Mouse (Mus musculus): ENCODE results near the gene Taar8a. TPM values are rescaled to one million over a fixed set of nuclear protein-coding genes. Genes with fewer than 3 reads are reported as not detected.
"Not testable (repeated sequence)": the region's sequence is repeated elsewhere in the genome, so short reads cannot be mapped to it uniquely, and the experiment has no call there.

Taar8a gene
- total RNA-seq (2021), result not detected

GRCm38 (mm10) chr10:24076200-24076599 lies at the start of gene Taar8a:
Gene Taar8a, plus strand, starts transcription at chr10:24076500.
- not testable (repeated sequence) for DNase-seq (ENCODE audit: extremely low spot score in 1 of 2, low spot score in 1 of 2)

GRCm38 (mm10) chr10:24026922-24027321 lies 49.4 kb upstream of the Taar8a start, which contains the start of gene Taar7d:
Gene Taar7d, plus strand, starts transcription at chr10:24027222.
- no peak for DNase-seq (ENCODE audit: extremely low spot score in 1 of 2, low spot score in 1 of 2)

GRCm38 (mm10) chr10:24031347-24031746 lies 45.0 kb upstream of the Taar8a start:
- no peak for DNase-seq (ENCODE audit: extremely low spot score in 1 of 2, low spot score in 1 of 2)

- no peak for DNase-seq (ENCODE audit: extremely low spot score in 1 of 2, low spot score in 1 of 2)
Observed at GRCm38 (mm10) chr10:24037314-24037713, 39.0 kb upstream of the Taar8a start, which contains the start of gene Taar7e. Gene Taar7e, plus strand, starts transcription at chr10:24037614.

GRCm38 (mm10) chr10:24040120-24040869 lies 36.0 kb upstream of the Taar8a start:
- no peak for DNase-seq (ENCODE audit: extremely low spot score in 1 of 2, low spot score in 1 of 2)

- no peak for DNase-seq (ENCODE audit: extremely low spot score in 1 of 2, low spot score in 1 of 2)
Observed at GRCm38 (mm10) chr10:24049210-24049609, 27.1 kb upstream of the Taar8a start, which contains the start of gene Taar7f. Gene Taar7f, plus strand, starts transcription at chr10:24049510.

DNA sequence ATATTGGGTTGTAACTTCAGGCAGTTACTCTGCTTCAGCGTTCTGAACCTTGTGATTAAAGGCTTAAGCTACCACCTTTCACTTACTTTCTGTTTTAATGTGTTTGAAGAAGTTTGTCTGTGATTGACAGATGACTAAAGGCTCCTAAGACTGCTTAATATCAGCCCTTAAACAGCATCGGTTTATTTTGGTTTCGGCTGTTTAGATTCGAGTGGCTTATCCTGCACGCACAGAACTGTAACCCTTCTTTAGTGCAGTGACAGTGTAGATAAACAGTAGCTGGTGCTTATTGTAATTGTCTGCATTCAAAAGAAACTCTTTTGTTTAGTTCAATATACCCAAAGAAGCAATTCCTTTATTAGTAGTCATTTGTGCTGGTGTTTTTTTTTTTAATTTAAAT lies 24.3 kb upstream of the Taar8a start:
- no peak for DNase-seq (ENCODE audit: extremely low spot score in 1 of 2, low spot score in 1 of 2)

DNA sequence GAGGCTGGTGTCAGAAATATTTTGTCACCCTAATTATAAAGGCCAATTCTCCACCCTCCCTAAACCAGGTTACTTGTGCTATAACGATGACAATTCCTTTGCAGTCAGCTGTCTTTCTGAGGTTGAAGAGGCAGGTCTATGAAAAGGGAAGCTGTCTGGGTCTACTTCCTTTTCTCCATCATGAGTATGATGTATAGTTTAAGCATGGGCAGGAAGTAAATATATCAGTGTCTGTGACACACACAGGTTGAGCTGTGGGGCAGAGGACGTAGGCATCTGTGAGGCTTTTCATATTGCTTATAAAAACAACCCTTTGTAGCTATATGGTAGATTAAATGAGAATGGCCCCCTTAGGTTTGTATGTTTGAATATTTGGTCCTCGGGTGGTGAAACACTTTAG lies 17.3 kb upstream of the Taar8a start:
- DNase-seq (ENCODE audit: extremely low spot score in 1 of 2, low spot score in 1 of 2), result no peak

- not testable (repeated sequence) for DNase-seq (ENCODE audit: extremely low spot score in 1 of 2, low spot score in 1 of 2)
Observed at GRCm38 (mm10) chr10:24074751-24075150, 1.5 kb upstream of the Taar8a start.

- peak; percentile 8 to 44 for DNase-seq (ENCODE audit: extremely low spot score in 1 of 2, low spot score in 1 of 2)
Observed at GRCm38 (mm10) chr10:24080166-24080565, 3.9 kb downstream of the Taar8a start.

DNA sequence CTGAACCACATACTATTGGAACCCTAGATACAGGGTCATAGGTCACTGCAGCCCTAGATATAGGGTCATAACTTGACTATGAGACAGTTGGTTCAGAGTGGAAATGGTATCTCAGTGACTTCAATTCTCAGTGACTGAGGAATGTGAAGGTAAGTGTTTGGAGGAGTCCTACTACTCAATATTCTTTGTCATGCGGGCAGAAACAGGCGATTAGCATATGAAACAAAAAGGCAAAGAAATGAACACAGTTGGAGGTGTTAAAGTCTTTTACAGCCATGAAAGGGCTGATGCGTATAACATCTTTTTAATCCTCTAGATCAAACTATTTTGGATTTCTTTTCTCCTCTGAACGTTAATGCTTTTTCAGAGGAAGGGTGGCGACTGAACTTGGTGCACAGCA lies 9.6 kb downstream of the Taar8a start:
- no peak for DNase-seq (ENCODE audit: extremely low spot score in 1 of 2, low spot score in 1 of 2)

DNA sequence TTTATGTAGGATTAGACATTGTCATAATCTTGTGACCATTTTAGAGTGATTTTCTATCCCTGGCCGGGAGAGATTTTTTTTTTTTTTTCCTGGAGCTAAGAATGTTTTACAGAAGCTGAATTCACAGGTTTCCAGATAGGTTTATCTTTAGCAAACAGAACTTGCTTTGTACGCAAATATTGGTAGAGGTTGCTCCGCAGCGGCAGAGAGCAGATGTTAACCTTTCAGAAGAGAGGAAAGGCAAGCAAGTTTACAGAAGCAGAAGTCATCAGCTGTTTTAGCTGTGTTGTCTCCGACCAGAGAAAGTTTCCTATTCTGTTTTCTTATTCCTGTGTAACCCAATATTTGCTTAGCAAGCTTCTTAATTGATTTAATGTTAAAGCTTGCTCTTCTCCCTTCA lies 10.3 kb downstream of the Taar8a start:
- DNase-seq (ENCODE audit: extremely low spot score in 1 of 2, low spot score in 1 of 2), result no peak

DNA sequence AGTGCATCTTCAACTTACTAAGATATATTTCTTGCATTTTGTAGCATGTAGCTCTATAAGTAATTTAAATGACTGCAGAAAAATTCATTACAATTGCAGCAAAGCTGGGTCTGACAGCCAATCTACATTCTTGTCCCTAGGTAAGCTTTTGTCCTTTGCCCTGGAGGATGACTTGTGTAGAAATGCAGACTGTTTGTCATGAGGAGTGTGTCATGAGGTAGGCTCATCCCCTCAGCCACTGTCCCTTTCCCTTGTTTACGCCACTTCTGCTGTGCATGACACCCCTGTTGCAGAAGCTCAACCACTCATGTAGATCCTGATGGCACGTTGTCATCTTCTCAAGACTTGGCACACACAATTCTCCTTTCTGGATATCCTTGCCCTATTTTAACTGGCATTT lies 10.9 kb downstream of the Taar8a start:
- DNase-seq (ENCODE audit: extremely low spot score in 1 of 2, low spot score in 1 of 2), result no peak

DNA sequence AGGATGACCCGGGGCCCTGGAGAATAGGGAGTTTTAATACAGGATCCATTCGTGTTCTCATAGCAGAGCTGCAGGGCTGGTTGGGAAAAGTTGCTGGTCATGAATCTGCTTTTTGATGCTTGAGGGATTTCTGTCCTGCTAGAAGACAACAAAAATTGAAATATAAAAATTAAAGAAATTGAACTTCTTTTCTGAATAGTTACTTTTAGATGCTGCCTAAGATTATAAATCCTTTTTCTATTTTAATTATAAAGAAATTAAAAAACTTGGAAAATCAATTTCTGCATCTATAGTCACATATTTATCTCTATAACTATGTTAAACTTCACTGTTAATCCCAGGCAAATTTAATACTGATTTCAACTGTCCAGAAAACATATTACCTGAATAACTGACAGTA lies 15.9 kb downstream of the Taar8a start, which contains the start of gene Taar8b:
Gene Taar8b (minus strand): TSS at position 101 of the 400 bp plus-strand sequence.
- no peak for DNase-seq (ENCODE audit: extremely low spot score in 1 of 2, low spot score in 1 of 2)

- DNase-seq (ENCODE audit: extremely low spot score in 1 of 2, low spot score in 1 of 2), result not testable (repeated sequence)
Observed at GRCm38 (mm10) chr10:24097010-24097409, 20.7 kb downstream of the Taar8a start.

DNA sequence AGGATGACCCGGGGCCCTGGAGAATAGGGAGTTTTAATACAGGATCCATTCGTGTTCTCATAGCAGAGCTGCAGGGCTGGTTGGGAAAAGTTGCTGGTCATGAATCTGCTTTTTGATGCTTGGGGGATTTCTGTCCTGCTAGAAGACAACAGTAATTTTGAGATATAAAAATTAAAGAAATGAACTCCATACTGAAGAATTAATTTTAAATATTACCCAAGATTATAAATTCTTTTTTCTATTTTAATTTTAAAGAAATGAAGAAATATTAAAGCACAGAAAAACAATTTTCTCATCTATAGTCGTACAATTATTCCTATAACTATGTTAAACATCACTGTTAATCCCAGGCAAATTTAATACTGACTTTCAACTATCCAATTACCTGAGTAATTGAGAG lies 25.5 kb downstream of the Taar8a start, which contains the start of gene Taar8c:
Gene Taar8c (minus strand): TSS at position 101 of the 400 bp plus-strand sequence.
- not testable (repeated sequence) for DNase-seq (ENCODE audit: extremely low spot score in 1 of 2, low spot score in 1 of 2)

GRCm38 (mm10) chr10:24103299-24103698 lies 27.0 kb downstream of the Taar8a start:
- not testable (repeated sequence) for DNase-seq (ENCODE audit: extremely low spot score in 1 of 2, low spot score in 1 of 2)

GRCm38 (mm10) chr10:24107747-24108146 lies 31.4 kb downstream of the Taar8a start:
- no peak for DNase-seq (ENCODE audit: extremely low spot score in 1 of 2, low spot score in 1 of 2)

DNA sequence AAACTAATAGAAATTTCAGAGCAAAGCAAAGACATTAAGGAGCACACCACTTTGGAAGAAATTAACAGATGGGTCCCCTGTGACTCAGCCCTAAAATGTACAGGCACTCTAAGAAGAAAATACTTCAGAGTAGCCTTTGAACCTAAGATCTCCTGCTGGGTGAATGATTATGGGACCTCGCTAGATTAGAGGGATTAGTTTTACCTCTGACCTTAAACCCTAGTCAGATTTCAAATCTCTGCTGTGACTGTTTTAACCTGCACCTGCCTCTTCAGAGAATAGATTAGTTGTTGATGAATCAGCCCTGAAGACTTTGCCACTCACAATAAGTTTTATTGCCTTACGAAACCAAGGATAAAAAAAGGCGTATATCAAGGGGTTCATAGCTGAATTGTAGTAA lies 31.9 kb downstream of the Taar8a start:
- no peak for DNase-seq (ENCODE audit: extremely low spot score in 1 of 2, low spot score in 1 of 2)

DNA sequence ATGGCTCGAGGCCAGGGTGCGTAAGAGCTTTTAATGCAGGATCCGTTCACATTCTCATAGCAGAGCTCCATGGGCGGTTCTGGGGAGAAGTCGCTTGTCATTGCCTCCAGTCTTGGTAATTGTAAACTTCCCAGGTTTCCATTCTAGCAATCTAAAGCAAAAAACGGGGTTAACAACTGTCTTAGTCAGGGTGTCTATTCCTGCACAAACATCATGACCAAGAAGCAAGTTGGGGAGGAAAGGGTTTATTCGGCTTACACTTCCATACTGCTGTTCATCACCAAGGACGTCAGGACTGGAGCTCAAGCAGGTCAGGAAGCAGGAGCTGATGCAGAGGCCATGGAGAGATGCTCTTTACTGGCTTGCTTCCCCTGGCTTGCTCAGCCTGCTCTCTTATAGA lies 33.1 kb downstream of the Taar8a start, which contains the start of gene Taar9:
Gene Taar9 (minus strand): TSS at position 101 of the 400 bp plus-strand sequence.
- DNase-seq (ENCODE audit: extremely low spot score in 1 of 2, low spot score in 1 of 2), result not testable (repeated sequence)

DNA sequence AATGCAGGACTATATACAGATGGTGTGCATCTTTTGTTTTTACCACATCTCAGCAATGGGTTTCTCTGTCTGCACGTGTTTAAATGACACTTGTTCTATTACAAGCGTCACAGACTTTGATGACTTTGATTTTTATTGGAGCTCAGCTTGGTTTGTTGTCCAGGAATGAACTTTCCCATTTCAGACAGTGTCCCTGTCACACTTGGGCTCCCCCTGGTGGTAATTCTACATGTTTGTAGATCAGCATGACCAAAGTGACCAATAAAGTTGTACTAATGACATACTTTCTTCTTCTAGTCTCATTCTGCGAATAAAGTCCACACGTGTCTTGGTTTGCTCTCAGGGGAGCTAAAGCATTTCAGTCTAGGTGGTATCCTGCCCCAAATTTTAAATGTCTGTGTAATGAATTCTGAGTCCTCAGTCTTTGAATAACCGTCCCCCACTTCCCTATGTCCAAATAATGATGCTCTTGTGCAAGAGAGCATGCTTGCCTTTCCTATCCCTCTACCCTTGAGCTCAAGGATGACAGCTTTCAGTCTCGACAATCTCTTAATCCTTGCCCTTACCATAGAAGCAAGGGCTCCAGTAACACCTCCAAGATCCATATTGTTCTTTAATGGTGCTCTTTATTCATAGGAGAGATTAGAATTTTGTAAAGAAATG lies 34.9 kb downstream of the Taar8a start:
- DNase-seq (ENCODE audit: extremely low spot score in 1 of 2, low spot score in 1 of 2), result peak in 1 of 2 experiments; percentile 44

Data from layer of hippocampus, postnatal 25 days (tissue).